Mouse (Mus musculus) heart, adult 9 months (tissue): ENCODE data around the gene Prnp.

Experiments
- DNase-seq, 2 experiments: peaks; one replicate each; pipeline ENCODE4 v3.0.0; 2022; ENCODE audit warnings: low spot score in 2 of 2

Prnp gene

DNA sequence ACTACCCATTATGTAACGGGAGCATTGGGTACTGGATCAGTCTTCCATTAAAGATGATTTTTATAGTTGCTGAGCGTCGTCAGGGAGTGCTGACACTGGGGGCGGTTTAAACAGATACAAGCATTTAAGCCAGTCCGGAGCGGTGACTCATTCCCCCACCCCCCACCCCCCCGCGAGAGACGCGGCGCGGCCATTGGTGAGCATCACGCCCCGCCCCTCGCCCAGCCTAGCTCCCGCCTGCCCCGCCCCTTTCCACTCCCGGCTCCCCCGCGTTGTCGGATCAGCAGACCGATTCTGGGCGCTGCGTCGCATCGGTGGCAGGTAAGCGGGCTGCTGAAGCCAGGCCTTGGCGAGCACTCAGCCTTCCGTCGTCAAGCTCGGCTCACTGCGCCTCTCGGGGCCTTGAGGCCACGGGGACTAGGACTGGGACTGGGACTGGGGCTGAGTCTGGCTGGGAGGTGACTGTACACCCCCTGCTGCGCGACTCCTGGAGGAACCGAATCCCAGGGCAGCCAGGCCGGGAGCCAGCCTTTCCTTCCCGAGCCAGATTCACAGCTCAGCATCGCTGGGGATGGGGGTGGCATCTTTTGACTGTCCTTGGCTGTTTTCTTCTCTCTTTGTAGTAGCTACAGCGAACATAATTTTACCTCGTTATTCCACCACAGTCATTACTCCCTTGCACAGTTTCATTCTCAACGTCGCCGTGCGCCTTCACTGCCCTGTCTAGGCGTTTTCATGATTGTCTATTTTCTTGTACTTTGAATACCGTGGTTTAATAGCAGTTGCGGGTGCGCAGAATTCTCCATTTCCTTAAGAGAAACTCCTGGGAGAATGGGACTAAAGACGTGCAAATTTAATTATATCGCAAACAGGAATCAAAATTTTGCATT lies at the start of gene Prnp, which contains the start of gene Prn:
TSS of gene Prnp (plus strand) at position 246 of the 890 bp plus-strand sequence.
TSS of gene Prn (plus strand) at position 275 of the 890 bp plus-strand sequence.
- DNase-seq = peak; percentile 84 to 86

DNA sequence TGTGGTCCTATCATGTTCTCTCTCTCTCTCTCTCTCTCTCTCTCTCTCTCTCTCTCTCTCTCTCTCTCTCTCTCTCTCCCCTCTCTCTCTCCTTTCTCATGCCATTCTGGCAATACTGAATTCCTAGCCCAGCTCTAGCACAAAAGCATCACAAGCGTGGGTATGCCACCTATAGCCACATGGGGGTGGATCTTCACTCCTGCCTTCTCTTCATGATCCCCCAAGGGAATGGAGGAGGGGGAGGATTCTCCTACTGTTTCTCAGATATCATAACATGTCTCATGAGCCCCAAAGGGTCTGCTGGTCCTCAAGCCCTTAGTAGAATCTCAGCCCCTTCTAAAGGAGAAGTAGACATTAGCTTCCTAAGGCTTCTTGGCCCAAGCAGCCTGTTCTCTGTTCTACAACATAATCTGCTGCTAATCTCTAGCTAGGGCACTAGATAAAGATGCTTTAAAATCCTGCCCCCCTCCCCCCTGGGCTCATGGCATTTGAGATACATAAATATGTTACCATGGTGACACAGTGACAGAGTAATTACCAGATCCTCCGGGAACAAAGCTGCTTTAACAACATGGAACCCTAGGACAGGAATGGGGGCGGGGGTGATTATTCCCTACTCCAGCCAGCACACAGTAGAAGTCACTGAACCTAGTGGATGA lies 47.0 kb upstream of the Prnp start:
- no peak for DNase-seq

DNA sequence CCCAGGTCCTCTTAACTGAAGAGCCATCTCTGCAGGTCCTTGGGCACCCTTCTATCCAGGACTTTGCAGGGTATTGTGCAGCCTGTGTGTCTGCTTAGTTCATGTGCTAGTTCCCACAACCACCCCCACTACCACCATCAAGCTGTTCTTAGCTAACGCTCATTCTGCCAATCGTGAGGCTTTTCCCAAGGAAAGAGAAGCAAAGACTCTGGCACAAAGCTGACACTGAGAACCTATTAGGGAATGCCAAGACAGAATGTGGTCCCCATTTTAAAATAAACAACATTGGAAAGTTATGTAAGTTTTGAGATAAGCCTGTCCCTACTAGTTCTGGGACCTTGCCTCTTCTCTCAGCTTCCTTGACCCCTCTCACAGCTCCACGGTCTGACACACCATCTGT lies 46.3 kb upstream of the Prnp start:
- no peak for DNase-seq

DNA sequence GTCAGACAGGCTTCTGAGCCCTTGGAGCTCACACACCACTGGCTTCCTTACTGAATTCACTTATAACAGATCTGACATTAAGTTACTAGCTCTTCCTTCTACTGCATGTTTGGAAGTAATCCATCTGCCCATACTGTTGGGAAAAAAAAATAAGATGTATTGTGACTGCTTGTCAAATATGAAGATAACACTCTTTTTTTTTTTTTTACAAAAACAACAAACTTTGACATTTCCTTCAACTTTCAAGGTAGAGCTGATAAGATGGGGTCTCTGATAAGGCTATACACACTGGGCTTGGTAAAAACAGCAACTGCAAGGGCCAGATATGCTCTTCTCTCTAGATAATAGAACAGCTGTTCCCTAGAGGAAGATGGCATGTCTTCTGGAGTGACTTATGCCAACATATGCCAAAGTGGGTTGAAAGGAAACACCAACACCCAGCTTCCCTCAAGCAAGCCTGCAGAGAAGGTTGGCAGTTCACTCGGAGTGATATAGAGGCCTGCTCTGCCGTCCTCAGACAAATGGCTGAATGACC lies 45.4 kb upstream of the Prnp start:
- DNase-seq = no peak

DNA sequence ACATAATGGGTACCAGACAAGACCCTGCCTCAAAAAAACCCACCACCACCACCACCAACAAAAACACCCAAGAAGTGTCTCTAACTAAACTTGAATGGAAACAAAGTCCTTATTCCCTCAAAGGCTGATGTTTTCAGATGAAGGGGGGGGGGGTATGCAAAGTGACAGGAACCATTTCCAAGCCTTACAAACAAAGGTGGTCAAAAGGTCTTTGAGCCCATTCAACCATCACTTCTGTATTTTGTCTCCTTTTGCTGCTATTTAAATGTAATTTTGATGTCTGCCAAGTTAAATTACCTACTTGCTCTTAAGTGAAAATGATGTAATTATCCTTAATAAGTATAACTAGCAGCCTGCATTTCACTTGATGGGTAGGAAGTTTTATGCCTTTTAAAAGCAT lies 43.1 kb upstream of the Prnp start:
- DNase-seq = no peak

DNA sequence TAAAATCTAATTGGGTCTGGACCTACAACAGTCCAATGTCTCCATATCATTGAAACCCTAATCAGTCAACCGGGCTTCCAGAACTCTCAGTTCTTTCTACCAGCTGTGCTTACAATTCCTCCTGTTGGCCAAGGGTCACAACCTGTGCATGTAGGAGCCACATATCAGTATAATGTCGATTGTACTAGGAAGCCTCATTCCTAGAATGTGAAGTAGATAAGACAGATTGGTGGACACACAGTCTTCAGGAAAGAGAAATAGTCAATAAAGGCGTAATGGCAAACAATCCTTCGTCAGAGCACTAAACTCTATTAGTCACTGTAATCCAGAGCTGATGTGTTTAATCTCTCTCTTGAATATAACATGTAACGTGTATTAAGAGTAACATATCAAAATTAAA lies 40.7 kb upstream of the Prnp start:
- DNase-seq = no peak

DNA sequence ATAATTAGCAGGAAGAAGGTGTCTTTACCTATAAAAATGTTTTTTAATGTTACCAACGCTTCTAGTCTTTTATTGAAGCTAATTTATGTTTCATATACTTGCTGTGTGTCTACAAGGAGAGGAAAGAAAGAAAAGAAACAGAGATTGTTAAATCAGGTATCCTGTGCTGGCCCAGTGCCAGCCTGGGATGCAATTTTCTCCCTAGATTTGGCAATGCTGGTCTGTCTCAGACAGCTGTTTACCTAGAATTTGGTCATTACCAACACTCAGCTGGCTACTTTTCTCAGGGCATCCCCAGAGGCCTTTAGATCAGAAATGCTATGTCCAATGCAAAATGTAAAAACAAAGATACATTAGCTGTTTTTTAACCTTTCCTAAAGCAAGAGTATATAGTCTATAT lies 36.4 kb upstream of the Prnp start:
- no peak for DNase-seq

DNA sequence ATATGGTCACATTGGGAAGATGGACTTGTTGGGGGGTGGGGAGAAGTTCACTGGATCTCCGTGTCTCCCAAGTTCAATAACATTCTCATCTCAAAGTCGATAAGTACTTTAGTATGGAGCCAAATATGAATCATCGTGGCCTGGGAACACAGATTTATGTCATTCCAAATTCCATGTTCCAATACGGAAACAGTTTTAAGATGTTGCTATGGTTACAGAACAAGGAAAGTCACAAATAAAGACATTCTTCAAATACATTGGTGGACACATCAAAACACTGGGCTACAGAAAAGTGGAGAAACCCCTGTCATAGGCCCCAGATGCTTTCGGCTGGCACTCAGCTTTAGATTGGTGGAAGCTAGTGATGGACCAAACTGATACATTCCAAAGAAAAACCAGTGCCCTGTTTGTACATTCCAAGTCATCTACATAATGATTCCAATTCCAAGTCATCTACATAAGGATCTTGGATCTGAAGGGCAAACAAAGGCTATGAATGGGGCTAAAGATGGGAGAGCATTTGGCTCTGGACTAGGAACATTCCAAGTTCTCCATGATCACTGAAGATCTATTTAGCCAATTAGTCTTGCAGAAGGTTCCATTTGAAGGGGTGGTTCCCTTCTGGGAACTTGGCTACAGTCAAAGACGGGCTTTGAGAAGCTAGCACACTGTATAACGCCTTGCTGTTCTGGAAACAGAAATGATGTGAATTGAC lies 33.0 kb upstream of the Prnp start:
- peak; percentile 19 for DNase-seq

DNA sequence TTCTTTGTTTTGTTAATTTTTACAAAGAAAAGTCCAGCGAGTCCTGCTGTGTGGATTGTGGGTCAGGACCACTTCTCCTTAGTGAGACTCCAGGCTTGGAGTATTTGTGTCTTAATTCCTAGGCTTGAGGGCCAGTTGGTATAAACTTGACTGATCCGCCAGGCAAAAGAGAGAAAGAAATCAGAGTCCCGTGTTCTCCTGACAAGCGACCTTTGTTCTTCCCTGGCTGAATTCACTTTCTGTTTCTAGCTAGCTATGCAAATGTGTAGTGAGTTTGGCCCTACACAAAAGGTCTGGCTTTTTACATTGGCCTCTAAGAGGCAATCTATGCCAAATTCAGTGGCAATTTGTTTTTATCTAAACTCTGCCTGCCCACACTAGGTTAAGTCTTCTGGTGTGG lies 28.0 kb upstream of the Prnp start:
- DNase-seq = no peak

DNA sequence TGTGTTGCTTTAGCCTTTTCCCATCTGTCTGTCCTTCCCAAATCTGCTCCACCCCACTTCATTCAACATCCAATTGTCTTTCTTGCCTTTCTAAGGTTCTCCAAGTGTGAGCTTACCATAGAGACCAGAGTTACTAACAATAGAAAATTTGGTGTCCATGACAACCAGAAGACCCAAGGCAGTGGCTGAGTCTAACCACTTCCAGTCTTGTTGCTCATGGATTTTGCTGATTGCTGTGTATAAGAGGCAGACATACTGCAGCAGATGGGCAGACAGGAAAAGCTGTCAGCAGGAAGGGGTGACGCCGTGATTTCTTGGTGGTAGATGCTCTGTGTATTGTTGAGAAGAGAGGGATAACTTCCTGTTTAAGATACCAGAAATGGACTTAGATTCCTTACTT lies 26.6 kb upstream of the Prnp start:
- no peak for DNase-seq

DNA sequence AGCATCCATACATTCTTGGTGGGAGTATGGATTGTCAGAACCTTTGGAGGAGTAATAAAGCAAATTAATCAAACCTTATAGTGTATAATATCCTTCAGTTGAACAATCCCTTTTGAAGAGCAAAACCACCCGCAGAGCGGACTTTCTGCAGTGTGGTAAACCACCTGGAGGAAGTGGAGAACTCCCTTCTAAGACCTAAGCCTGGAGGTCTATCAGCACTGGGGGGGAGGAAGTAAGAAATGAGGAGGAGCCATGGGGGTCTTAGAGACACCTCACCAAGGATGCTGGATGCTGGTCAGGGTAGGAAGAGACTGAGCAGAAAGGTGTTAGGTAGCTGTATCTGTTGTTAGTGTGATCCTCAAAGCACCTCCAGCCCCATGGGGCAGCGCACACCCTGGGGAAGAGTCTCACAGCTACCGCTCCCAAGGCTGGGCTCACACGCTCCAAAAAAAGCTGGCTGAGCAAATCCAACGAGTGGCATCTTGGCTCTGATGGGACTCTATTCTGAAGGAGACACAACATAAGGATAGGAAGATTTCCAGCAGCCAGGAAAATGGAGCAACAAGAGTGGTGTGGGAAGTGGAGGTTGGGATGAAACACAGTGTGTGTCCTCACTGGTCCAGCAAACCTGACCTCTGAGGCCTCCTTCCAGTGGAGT lies 23.1 kb upstream of the Prnp start:
- DNase-seq = no peak

DNA sequence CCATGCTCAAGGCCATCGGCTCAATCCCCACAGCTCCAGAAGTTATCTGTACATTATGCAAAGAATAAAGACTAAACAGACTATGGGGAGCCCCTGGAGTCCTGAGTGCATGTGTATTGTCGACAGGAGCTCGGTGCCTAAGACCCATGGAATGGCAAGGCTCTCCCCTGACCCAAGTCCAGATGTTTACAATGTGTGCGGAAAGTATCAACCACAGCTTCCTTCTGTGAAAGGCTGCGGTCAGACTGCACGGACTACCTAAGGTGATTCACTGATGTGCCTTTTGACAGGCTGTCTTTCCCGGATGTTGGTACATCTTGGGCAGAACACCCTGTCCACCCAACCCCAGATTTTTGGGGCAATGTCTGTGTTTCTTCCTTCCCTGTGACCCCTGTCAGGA lies 21.5 kb upstream of the Prnp start:
- no peak for DNase-seq

DNA sequence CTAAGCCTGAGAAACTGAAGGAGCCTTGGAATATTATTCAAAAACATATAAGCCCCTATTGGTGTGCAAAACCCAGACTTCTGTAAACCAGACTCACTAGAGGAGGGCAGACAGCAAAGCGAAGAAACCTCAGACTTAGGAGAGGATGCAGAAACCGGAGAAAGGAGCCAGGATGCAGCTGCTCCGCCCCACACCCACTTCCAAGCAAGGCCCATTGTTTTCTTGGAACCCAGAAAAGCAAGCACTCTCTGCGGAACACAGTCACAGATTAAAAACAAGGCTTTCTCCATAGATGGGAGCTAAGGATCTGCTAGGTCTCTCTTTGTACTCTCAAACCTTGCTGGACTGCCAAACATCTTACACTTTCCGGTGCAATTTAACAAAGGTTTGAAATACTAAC lies 17.2 kb upstream of the Prnp start:
- peak in 1 of 2 experiments; percentile 36 for DNase-seq

DNA sequence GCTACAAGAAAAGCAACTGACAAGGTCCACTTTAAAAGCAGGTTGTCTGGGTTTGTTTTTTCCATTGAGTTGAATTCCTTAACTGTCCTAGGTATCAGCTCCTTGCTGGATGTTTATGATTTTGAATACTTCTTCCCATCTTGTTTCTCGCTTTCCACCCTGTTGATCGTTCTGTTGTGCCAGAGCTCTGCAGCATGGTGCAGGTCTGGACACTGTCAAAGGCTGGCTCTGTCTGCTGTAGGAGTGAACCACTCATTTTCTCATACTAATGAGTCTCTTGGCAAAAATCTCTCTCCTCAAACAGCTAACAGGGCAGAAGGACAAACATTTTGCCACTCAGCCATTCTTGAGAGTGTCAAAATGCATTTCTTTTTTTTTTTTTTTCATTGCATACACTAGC lies 14.6 kb upstream of the Prnp start:
- DNase-seq = no peak

DNA sequence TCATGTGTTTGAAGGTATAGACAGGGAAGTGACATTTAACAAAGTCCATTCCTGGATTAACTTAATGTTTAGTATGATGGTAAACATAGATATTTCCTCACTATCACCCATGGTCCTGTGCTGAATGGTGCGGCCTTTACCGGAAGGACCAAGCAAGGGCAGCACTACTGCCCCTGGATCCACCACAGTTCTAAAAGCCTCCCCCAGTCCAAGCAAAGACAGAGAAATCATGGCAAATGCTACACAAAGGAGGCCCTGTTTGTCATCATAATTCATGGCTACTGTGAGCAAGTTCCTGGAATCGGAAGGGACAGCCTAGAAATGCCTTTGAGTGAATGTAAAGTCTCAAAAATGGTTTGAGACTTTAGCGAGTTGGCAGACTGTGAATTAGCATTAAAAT lies 13.7 kb upstream of the Prnp start:
- DNase-seq = no peak

DNA sequence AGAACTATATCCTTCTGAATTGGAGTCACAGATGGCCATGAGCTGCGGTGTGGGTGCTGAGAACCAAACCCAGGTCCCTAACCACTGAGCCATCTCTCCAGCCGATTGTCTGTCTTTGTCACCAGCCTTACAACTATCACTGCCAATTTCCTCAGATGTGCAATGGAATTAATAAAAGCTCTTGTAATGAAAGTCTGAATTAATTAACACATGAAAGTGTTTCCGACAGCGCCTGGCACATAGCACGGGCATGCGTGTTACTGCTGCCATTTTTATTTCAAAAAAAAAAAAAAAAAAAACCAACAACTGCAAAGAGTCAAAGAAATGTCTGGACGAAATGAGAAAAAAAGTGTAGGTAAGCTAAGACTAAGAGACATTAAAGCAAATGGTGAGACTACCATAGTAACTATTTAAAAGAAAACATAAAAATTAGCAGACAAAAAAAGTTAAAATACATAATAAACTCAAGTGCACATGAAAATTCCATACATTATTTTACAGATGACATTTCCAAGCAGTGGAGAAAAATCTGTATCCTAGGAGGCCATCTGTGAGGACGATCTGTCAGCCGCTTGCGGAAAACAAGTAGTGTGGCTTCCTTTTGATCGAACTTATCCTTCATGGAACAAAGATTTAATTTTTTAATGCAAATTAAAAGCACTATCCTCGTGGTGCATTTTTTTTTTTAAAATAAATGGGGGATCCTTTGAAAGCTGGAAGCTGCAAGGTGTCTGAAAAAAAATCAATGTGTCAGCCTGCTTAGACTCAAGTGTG lies 12.2 kb upstream of the Prnp start:
- DNase-seq = no peak

DNA sequence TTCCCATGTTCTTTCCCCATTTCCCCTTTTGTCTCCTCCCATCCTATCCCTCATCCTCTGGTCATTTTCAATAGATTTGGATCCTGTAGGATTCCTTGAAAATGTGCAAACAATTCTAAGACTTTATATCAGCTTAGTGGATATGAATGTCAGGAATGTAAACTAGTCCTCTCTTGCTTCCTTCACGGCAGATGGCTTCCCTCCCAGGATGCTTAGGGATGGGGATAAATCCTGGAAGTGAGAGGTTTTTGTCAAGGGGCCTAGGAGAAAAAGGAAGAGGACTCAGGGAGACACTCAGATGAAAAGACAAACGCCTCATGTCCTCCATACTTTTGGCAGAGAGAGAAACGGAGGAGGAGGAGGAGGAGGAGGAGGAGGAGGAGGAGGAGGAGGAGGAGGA lies 7.3 kb upstream of the Prnp start:
- no peak for DNase-seq

DNA sequence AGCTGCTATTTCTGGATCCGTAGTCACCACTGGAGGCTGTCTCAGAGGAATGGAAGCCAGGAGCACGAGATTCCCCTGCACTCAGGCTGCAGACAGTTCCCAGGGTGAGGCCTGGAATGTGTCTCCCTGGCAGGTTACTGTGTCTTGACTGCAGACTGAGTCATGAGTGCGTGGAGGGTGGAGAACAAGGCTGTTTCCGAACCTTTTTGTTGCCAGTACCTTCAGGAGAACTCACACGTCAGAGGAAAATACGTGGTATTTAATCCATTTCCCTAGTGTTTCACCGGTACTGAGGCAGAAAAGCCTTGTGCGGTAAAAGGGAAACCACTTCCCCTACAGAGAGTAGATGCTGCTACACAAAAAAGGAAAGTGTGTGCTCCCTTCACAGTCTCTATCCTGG lies 6.9 kb upstream of the Prnp start:
- DNase-seq = peak; percentile 72 to 76

DNA sequence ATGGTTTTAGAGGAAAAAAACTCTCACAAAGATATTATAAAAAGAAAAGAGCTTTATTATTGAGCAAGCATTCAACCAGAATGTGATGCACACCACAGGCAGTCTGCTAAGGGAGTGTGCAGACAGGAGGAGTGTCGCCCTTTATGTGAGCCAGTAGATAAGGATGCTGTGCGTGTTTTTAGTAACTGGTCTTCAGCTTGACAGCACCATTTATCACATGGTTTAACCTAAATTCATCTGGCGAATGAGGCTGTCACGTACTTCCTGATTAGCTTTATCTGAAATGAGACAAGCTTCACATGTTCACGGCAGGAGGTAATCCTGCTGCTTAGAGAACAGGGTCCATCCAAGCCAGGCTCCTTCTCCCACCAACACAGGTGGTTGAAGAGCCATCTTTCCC lies 4.7 kb upstream of the Prnp start:
- DNase-seq = no peak

DNA sequence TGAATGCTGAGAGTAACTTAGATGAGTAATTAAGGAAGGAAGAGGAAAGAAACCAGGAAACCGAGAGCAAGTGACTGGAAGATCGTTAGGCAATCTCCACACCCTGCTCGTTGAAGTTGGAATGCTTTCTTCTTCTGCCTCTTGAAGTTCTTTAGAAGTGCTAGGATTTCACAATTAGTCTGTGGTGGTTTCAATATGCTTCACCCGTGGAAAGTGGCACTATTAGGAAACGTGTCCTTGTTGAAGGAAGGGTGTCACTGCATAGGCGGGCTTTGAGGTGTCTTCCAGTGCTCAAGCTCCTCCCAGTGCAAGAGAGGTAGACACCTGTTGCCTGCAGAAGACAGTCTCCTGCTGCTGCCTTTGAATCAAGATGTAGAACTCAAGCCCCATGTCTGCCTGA lies 4.0 kb upstream of the Prnp start:
- DNase-seq = no peak

DNA sequence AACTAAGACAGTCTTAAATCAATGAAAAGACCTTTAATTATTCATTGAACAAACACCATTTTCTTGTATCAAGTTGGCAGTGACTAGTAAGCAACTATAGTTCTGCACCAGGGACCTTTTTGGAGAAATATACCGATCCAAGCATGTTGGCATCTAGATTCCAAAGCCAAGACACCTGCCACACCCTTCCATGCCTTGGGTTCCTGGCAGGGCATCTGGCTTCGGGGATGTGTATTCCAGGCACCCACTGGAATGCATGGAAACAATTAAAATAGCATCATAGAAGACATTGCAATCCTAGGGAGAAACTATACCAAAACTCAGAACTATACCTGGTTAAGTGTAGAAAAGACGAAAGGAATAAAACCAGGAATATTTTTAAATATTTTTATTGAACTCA lies 3.5 kb upstream of the Prnp start:
- DNase-seq = no peak
